Mouse (Mus musculus): Measurements from ENCODE around the gene Cmip. TPM values are rescaled to one million over a fixed set of nuclear protein-coding genes. Genes with fewer than 3 reads are reported as not detected.

Gene Cmip
- polyA plus RNA-seq, 1 experiment: 39.4 TPM

- peak; percentile 41 for DNase-seq (ENCODE audit: low spot score)
These were observed 1.1 kb downstream of the Cmip start for GRCm38 (mm10) chr8:117257821-117258575.

DNA sequence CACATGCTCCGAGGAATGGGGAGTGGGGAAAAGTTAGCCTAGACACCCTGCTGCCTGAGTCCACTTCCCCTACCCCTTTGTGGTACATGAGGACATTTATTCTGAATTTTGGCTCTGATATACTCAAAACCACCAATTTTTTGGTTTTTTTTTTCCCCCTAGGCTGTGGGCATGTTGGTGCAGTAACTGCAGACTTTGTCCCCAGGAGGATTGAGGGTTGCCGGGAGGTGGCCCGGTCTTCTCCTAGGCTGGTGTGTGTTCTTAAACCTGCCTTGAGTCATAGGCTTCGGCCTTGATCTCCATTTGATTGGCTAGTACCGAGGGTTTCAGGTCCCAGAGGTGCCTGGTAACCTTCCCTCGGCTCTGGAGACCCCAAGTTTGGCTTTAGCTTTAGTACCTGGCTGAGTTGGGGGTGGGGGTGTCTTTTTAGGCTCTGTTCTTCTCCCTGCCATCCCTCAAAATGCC is 1.7 kb downstream of the Cmip start:
- DNase-seq (ENCODE audit: low spot score): no peak

GRCm38 (mm10) chr8:117259431-117260001 is 2.7 kb downstream of the Cmip start:
- peak; percentile 41 for DNase-seq (ENCODE audit: low spot score)

- DNase-seq (ENCODE audit: low spot score): no peak
These were observed 3.5 kb downstream of the Cmip start for GRCm38 (mm10) chr8:117260234-117260929.

DNA sequence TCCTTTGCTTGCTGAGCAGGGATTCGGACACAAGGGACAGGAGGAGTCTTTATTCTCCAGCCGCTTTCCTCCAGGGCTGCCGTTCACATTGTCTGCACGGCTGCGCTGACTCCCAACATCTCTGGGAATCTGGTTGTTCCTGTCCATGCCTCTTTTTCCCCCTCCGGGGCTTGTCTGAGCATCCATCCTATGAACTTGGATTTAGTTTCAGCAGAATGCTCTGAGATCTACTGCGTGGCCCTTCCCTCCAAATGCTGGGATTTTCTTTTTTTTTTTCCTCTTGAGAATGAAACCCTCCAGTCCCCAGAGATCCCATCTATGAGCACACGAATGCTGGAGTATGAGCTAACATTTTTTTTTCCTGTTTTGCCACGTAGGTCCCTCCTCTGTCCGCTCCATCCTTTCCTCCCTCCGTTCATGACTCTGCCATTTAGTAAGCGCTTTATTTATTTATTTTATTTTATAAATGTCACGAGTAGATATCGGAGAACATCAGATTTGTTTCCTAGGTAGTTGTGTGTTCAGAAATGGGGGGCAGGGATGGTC is 4.1 kb downstream of the Cmip start:
- no peak for DNase-seq (ENCODE audit: low spot score)

- no peak for DNase-seq (ENCODE audit: low spot score)
These were observed 4.8 kb downstream of the Cmip start for GRCm38 (mm10) chr8:117261702-117262101.

DNA sequence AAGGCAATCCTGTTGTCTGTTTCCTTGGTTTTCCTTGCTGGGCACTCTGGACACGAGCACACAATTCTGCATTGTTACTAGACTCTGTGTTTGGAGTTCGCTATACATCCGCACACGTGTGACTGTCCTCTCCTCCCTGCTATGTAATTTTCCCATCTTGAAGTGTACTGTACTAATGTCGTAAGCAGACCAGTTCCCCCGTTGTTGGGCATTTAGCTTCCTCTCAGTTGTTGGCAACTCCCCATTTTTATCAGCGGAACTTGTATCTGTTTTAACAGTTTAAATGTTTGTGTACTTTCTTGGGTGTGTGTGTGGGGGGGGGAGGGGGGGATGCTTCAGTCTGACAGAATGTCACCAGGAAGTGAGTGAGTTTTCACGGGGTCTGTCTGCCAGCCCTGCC is 5.8 kb downstream of the Cmip start:
- no peak for DNase-seq (ENCODE audit: low spot score)

DNA sequence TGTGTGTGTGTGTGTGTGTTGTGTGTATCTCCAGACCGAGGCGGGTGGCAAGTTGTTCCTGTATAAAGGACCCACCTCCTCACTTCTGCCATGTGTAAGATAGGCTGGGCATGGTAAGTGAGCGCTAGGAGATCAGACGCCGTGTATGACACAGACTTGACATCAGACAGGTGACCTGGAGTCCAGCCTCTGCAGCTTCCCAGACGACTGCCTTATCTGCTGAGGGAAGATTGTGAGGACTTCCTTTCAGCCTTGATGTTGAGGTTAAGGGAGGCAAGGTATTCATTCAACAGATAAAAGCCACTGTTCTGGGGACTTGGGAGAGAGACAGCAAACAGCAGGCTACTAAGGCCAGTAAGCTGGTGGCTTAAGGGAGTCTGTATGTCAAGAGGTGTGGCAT is 6.6 kb downstream of the Cmip start:
- DNase-seq (ENCODE audit: low spot score): no peak

GRCm38 (mm10) chr8:117265079-117265478 is 8.2 kb downstream of the Cmip start:
- DNase-seq (ENCODE audit: low spot score): no peak

DNA sequence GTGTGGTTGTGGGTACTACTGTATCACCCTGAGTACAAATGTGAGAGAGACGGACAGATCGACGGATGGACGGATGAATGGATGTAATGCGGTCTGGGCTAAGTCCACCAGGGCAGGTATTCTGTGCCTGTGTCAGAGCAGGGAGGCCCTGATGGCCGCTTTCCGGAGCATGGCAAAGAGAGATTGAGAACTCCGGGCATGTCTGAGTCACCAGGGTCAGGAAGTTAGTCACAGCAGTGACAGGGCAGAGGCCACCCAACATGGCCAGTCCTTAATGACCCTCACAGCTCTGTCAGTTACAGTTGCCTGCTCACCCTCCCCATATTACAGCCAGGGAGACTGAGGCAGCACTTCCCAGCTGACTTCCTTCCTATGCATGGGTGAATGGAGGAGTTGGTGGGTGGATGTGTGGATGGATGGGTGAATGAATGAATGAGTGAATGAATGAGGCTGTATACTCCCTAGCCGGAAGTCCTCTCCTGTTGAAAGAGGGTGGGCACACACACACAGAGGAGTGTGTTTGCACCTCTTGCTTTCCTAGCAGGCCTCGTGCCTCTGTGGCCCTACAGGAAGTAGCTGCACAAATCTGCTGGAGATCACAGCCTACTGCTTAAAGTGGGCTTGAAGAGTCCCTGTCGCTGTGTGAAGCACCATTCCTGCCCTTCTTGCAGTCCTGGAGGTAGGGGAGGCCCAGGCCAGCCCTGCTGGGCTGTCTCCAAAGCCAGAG is 10.7 kb downstream of the Cmip start:
- DNase-seq (ENCODE audit: low spot score): no peak

DNA sequence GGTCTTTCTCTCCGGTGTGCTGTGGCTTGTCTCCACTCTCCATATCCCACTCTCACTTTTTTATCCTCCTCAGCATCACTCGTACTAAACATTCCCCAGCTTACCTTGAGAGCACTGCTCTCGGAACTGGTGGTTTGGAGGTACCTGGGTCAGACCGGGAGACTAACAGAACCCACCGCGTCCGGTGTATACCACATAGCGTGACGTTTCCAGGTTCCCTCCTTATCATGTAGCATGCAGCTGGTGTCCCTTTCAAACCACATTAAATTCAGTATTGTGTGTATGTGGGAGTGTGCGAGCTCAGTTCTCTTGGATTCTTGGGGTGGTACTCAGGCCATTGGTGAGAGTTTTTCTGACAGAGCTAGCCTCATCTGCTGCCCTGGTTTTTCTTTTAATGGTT is 21.4 kb downstream of the Cmip start:
- DNase-seq (ENCODE audit: low spot score): no peak

DNA sequence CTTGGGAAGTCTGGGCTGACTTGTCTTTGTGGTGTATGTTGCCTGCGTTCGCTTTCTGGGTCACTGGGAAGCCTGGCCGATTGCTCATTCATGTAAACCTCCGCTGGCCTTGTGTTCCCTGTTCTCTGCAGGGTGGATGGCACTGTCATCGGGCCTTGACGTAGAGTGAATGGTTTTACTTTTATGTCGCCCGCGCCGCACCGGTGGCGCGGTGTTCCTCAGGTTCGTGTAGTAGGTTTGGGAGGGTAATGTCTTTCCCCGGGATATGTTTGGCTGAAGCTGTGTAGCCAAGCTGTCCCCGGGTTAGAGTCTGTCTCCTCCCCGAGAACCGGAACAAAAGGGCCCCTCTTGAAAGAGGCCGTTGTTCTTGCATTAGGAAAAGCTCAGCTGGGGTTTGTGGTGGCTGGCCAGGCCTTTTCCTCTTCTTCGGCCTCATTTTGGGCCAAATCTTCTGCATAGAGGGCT is 21.8 kb downstream of the Cmip start:
- DNase-seq (ENCODE audit: low spot score): no peak

DNA sequence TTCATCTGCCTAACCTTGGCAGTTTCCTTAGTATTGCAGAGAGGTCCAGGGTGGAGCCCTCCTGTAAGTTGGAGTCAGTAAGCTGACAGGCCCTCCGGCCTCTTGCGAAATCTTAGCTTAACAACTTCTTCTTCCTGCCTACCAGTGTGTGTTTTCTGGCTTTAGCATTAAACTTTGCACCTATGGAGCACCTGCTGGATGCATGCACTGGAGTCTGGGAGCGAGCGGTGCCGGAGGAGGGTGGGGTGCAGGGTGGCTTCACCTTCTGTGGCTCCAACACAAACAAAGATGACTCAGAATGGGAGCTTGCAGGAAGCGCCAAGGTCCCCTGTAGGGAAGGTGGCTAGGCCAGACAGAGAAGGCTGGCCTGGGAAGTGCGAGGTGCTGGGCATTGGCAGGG is 23.6 kb downstream of the Cmip start:
- no peak for DNase-seq (ENCODE audit: low spot score)

GRCm38 (mm10) chr8:117281676-117282075 is 24.8 kb downstream of the Cmip start:
- no peak for DNase-seq (ENCODE audit: low spot score)

DNA sequence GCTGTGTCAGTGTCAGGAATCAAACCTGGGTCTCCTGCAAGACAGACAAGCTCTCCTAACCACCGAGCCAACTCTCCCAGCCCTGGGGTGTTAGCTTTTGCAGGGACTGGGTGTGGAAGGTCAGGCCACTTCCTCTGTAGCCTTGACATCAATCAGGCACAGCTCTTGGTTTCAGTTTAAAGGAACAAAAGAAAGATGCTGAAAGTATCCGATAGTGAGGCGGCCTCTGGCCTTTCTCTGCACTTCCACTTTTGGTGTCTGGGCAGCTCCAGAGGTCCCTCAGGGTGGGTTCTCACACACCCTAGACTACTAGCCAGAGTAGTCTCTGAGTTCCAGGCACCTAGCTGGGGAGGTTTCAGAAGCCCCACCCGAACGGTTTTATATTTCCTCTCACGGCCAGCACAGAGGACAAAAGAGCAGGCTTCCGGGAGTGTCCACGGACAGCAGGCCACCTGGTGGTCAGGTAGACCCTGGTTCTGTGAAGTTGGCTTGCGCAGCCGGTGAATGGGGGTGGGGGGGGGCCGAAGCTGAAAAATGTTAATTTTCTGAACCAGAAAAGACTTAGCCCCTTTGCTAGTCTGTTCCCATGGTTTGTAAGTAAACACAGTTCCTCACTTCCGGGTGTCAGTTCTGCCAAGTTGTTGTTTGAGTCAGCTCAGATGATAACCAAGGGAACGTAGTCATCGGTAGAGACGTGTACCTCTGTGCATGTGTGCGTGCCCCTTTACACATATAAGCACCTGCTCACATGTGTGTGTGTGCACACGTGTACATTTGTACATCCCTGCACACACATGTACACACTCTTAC is 25.5 kb downstream of the Cmip start:
- no peak for DNase-seq (ENCODE audit: low spot score)

DNA sequence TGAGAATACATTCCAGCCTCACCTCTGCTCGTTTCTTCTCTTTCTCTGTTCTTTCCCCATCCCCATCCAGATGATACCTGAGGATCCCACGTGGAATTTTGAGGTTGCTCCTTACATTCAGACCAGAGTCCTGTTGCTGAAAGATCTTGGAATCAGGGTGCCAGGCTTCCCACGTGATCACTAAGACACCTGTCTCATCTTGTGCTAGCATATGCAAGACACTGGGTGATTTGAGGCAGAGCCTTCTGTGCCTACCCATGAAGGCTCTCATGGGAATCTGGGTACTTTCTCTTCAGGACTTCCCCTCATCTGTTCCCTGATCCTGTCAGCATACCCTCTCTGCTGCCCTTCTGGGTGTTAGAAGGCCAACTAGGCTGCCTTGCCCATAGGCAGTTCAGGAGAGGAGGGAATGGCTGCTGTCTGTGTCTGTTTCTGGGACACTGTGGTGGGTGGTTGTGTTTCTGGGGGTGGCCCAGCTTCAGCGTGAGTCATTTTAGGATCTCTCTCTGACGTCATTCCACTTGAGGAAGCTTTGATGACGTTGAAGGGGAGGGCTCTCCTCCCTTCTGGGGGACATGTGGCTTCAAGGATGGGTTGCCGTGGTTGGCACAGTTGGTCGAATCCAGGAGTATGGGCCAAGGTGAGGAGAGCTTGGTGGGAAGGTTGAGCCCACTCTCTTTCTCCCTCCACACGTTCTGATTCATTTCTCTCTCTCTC is 28.1 kb downstream of the Cmip start:
- DNase-seq (ENCODE audit: low spot score): no peak

- no peak for DNase-seq (ENCODE audit: low spot score)
These were observed 31.1 kb downstream of the Cmip start for GRCm38 (mm10) chr8:117287966-117288365.

- DNase-seq (ENCODE audit: low spot score): no peak
These were observed 32.2 kb downstream of the Cmip start for GRCm38 (mm10) chr8:117289016-117289415.

GRCm38 (mm10) chr8:117290506-117290905 is 33.6 kb downstream of the Cmip start:
- DNase-seq (ENCODE audit: low spot score): no peak

GRCm38 (mm10) chr8:117292262-117292661 is 35.4 kb downstream of the Cmip start:
- DNase-seq (ENCODE audit: low spot score): no peak

All from urinary bladder, adult 2 months (tissue).